Mouse (Mus musculus) liver, adult 2 months (tissue): Measurements from ENCODE around the gene Lhpp. TPM values are rescaled to one million over a fixed set of nuclear protein-coding genes. Genes with fewer than 3 reads are reported as not detected.

Experiments used
- DNase-seq: peaks from one replicate; pipeline ENCODE4 v3.0.0-alpha.2; 2011; ENCODE audit warnings: low read depth, low spot score; ENCODE audit errors: extremely low read depth
- H3K27ac ChIP-seq: fragments of 200-500 bp; replicated peaks from 2 replicates; pipeline ENCODE4 v1.5.1; 2012; ENCODE audit warnings: low read depth, mild to moderate bottlenecking, control low read depth, inconsistent platforms, low read length; ENCODE audit not compliant: insufficient read depth
- H3K27me3 ChIP-seq: fragments of 200-500 bp; 2 replicates; pipeline ENCODE4 v1.6.1; 2012; ENCODE audit warnings: mild to moderate bottlenecking, moderate library complexity, low read length, inconsistent platforms; ENCODE audit not compliant: control insufficient read depth, insufficient read depth
- H3K36me3 ChIP-seq: fragments of 200-500 bp; 2 replicates; pipeline ENCODE4 v1.6.1; 2012; ENCODE audit warnings: low read length, inconsistent platforms; ENCODE audit not compliant: control insufficient read depth, insufficient read depth
- H3K4me1 ChIP-seq: fragments of 200-500 bp; 2 replicates; pipeline ENCODE4 v1.6.1; 2011; ENCODE audit warnings: low read length; ENCODE audit not compliant: control insufficient read depth, insufficient read depth
- H3K4me3 ChIP-seq: fragments of 200-500 bp; 2 replicates; pipeline ENCODE4 v1.5.1; 2011; ENCODE audit warnings: low read depth, mild to moderate bottlenecking, control low read depth, low read length, moderate library complexity; ENCODE audit not compliant: insufficient read depth
- H3K79me2 ChIP-seq: fragments of 200-500 bp; 2 replicates; pipeline ENCODE4 v1.6.1; 2012; ENCODE audit warnings: inconsistent platforms, mild to moderate bottlenecking, low read length, moderate library complexity; ENCODE audit not compliant: control insufficient read depth, insufficient read depth
- H3K9ac ChIP-seq: fragments of 200-500 bp; 2 replicates; pipeline ENCODE4 v1.6.1; 2012; ENCODE audit warnings: low read depth, mild to moderate bottlenecking, control low read depth, inconsistent platforms, low read length
- CTCF ChIP-seq: fragments of 200-500 bp; IDR thresholded peaks from 2 replicates; pipeline ENCODE4 v1.5.1; 2011; ENCODE audit warnings: low read depth, low read length, control low read depth
- POLR2A ChIP-seq: fragments of 200-500 bp; IDR thresholded peaks from 2 replicates; pipeline ENCODE4 v1.6.1; 2011; ENCODE audit warnings: low read length, control low read depth; ENCODE audit not compliant: insufficient read depth; ENCODE audit errors: extremely low read depth
- WGBS: fragments of 180-500 bp; shearing (Covaris S2); methylation state at CpG from one replicate; pipeline ENCODE4 v1.1.7; 2018; 5-methylcytosine and 5-hydroxymethylcytosine counted together
- polyA plus RNA-seq: library from polyadenylated mRNA; depleted of rRNA; stranded (reverse); fragments of >200 nt; gene quantifications from 2 replicates; pipeline ENCODE4 v1.2.3, GENCODE M21; 2012
- total RNA-seq: library from RNA; depleted of rRNA; stranded (reverse); fragments of >200 nt; gene quantifications from 2 replicates; pipeline ENCODE4 v1.2.3, GENCODE M21; 2014

The Lhpp gene
- total and polyA plus RNA-seq, 2 experiments: 60.2 to 137 TPM

DNA sequence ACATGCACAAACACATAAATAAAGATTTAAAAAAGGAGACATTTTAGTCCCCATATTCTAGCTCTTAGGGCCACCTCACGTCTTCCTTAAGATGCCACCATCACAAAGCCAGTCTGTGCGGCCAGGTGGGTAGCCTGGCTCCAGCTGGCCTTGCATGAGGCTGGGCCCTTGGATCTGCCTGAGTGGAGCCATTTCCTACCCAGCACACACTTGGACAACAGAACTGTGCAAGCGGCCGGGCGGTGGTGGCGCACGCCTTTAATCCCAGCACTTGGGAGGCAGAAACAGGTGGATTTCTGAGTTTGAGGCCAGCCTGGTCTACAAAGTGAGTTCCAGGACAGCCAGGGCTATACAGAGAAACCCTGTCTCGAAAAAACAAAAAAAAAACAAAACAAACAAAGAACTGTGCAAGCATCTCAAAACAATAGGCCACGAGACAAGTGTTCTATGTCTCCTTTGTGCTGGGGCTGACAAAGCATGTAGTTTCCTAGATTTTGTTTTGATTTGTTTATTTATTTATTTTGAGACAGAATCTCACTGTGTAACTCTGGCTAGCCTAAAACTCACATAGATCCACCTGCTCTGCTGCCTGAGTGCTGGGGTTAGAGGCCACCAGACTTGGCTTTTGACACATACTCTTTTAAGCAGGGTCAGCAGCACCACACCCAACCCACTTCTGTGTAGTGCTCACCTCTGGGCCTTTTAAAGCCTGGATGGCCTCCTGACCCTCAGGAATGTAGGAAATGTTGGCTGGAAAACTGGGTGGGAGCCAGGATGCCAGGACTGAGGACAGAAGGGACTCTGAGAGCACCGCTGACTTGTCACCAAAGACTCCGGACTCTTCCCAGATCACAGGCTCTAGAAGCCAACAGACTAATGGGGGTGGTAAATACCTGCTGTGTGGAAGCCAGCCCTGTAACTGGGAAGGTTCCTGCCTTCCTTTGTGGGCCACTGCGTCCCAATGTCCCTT is 112.2 kb downstream of the Lhpp start:
- 87% methylated on average over 12 of the region's 12 CpGs for WGBS
- Histone ChIP-seq H3K4me1 (peaks cover 8% of the 10 kb centered on the region), H3K27ac (no peak overlapping the region), H3K79me2 (no peaks in the 10 kb centered on the region), H3K4me3 (no peak overlapping the region), H3K9ac (no peak overlapping the region), H3K27me3 (no peaks in the 10 kb centered on the region), H3K36me3 (no peaks in the 10 kb centered on the region)
- TF ChIP-seq CTCF (no peak), POLR2A (no peak)
- DNase-seq: peak; percentile 35

DNA sequence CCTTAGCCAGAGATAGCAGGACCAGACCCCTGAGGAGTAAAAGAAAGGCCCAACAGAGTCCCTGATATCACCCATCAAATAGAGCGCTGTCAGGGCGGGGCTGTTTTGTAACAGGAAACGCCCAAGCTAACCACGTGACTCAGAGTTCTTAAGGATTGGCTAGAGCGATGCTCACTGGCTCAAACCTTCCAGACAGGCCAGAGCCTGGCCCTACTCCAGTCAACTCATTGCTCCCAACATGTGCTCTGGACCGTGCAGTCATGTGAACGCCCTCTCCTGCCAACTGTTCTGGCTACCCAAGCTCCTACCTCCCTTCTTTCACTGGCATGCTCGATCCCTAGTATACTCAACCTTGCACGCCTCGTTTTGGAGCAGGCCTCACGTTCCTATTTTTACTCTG is 113.5 kb downstream of the Lhpp start:
- Histone ChIP-seq H3K79me2 (no peaks in the 10 kb centered on the region), H3K4me1 (peaks cover 8% of the 10 kb centered on the region), H3K9ac (no peak overlapping the region), H3K27me3 (no peaks in the 10 kb centered on the region), H3K36me3 (no peaks in the 10 kb centered on the region), H3K4me3 (no peak overlapping the region), H3K27ac (no peak overlapping the region)
- TF ChIP-seq CTCF (no peak), POLR2A (no peak)
- DNase-seq: peak; percentile 98
- WGBS: 39% methylated on average over 11 of the region's 11 CpGs

DNA sequence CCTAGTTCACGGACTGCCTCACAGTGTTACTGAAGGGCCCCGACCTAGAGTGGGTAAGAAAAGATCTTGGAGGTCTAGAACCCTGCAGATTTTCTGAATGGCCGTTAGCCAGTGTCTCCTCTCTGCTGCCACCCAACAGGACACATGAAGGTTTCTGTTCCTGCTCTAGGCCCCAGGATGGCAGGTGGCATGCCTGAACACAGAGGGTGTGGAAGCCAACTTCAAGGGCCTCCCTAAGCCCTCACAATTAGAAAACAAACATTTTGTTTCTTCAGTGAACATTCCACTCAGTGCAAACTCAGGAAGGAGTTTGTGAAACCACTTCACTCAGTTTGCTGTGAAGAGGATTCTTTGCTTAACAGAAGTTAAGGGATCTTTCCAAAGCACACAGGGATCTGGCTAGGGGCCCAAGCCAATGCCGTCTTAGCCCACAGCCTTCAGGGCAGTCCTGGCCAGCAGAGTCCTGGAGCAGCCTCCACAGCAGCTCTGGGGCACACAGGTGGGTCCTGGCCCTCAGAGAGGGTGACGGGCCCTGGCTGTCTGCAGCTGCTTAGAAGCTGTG is 114.1 kb downstream of the Lhpp start:
- Histone ChIP-seq H3K9ac (no peak overlapping the region), H3K27me3 (no peaks in the 10 kb centered on the region), H3K79me2 (no peaks in the 10 kb centered on the region), H3K4me3 (no peak overlapping the region), H3K27ac (no peak overlapping the region; the same call in 1 of the 2 replicates), H3K36me3 (no peaks in the 10 kb centered on the region), H3K4me1 (peaks cover 10% of the 10 kb centered on the region)
- no peak for TF ChIP-seq CTCF
- no peak for TF ChIP-seq POLR2A
- peak; percentile 67 for DNase-seq
- WGBS: 76% methylated on average over 5 of the region's 5 CpGs

DNA sequence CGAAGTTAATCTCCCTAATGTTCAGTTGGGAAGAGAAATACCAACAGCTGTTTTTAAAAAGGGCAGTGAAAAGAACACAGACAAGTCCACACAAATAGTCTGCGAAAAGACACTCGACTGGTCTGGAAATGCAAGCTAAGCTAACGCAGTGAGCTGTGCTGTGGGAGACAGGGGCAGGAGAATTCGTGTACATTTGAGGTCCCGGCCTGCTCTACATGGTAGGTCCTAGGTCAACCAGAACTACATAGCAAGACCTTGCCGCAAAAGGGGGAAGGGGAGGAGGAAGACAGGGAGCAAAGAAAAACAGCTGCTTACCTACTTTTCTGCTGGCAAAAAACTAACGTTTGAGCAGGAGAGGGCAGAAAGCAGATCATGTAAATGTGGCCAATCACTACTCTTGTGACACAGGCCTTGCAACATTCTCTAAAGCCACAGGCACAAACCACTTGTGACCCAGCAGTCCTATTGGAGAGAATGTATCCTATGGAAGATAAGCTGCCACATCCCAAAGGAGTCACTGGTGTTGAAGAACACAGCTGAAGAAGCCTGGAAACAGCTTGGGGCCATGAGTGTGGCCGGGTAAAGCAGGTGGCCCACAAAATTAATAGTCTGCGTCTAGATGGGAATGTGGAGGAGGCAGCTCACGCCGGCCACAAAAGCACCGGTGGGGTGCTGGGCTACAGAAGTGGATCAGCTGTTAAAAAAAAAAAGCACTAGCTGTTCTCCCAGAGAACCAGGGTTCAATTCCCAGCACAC is 115.8 kb downstream of the Lhpp start:
- Histone ChIP-seq H3K36me3 (no peaks in the 10 kb centered on the region), H3K4me1 (peaks cover 10% of the 10 kb centered on the region), H3K4me3 (no peak overlapping the region), H3K9ac (no peak overlapping the region), H3K27me3 (no peaks in the 10 kb centered on the region), H3K27ac (no peak overlapping the region), H3K79me2 (no peaks in the 10 kb centered on the region)
- peak; percentile 78 for DNase-seq
- WGBS: 85% methylated on average over 13 of the region's 13 CpGs
- no peak for TF ChIP-seq POLR2A
- TF ChIP-seq CTCF: no peak

DNA sequence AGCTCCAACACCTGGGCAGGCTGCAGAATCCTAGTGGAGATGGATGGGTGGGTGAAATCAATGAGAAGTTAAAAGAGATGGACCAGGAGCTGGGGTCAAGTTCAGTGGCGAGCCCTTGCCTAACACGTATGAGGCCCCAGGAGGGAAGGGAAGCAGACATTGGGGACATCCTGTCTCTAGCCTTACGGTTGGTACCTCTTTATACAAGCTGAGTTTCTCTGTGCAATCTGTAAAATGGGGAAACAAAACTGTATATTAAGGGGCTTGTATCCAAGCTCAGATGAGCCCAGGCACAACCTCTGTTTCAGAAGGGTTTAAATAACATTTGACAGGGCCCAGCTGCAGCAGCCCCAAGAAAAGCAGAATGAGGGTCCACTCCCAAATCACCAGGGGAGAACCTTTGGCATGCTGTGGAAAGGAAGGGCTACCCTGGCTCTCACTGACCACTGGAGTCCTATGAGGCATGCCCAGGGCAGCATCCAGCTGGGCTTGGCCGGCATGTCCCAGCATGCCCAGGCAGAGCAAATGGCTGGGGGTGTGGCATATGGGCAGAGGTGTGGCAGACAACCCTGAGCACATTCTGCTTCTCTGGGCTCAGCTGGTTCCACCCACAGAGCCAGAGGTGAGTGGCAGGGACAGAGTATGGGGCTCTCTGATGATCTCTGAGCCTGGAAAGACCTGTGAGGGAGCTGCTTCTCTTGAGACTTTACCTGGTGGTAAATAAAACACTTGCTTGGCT is 118.8 kb downstream of the Lhpp start:
- peak; percentile 58 for DNase-seq
- Histone ChIP-seq H3K9ac (no peak overlapping the region), H3K27ac (no peak overlapping the region), H3K27me3 (no peaks in the 10 kb centered on the region), H3K36me3 (no peaks in the 10 kb centered on the region), H3K79me2 (no peaks in the 10 kb centered on the region), H3K4me3 (no peak overlapping the region), H3K4me1 (peaks cover 5% of the 10 kb centered on the region)
- 74% methylated on average over 4 of the region's 4 CpGs for WGBS
- TF ChIP-seq CTCF (no peak), POLR2A (no peak)
